Mouse (Mus musculus): ENCODE measurements around the gene Rfx1. TPM values are rescaled to one million over a fixed set of nuclear protein-coding genes. Genes with fewer than 3 reads are reported as not detected.

Gene Rfx1
- total and polyA plus RNA-seq, 3 experiments: 3.2 to 13.1 (median 10.8) TPM

DNA sequence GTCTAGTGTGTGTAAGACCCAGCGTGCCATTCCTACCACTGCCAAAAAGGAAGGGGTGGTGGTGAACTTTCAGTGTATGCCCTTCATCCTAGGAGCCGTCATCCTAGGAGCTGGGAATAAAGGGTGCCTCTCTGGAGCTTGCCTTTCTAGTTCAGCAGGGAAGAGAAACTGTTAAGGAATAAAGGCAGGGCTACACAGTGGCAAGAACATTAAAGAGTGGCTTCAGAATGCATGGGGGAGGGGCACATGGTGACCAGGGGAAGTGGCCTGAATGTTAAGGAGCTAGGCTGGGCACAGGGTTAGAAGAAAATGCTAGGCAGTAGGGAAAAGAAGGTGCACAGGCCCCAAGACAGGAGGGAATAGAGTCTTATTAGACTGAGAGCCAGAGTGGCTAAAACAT is 3.1 kb downstream of the Rfx1 start:
- no peak for DNase-seq (ENCODE audit: extremely low read depth)
- Histone ChIP-seq H3K9me3 (replicated peaks; ENCODE audit: low read length) (no peaks in the 10 kb centered on the region), H3K4me2 (ENCODE audit: insufficient read depth, low read depth, poor library complexity, severe bottlenecking) (no peak overlapping the region), H3K9ac (ENCODE audit: insufficient read depth, low read depth) (no peak overlapping the region), H3K36me3 (replicated peaks in 1 of 2; ENCODE audit: control insufficient read depth in 1 of 2, insufficient read depth in 1 of 2, low read length in 1 of 2) (peaks cover 10 to 37% of the 10 kb centered on the region in 2 experiments), H3K4me1 (ENCODE audit: control insufficient read depth in 1 of 2, insufficient read depth in 2 of 2) (peaks cover 16 to 51% of the 10 kb centered on the region in 2 experiments), H3K27ac (ENCODE audit: insufficient read depth, low read depth) (no peak overlapping the region), H3K4me3 (replicated peaks in 1 of 3; ENCODE audit: low read depth in 2 of 3, low read length in 2 of 3, poor library complexity in 1 of 3) (no peak overlapping the region), H3K27me3 (replicated peaks) (no peaks in the 10 kb centered on the region), H3K79me2 (replicated peaks; ENCODE audit: control insufficient read depth, extremely low read depth, insufficient read depth, poor library complexity, severe bottlenecking) (peaks cover 14% of the 10 kb centered on the region)
- dilution Hi-C loops (cut with MboI; ENCODE audit: extremely low pct_ligation_motif_present, extremely low pct_unique_long_range_greater_than_20kb, low sequenced_read_pairs) (no loop called here), in situ Hi-C loops (cut with MboI; ENCODE audit: low pct_ligation_motif_present, low pct_unique_long_range_greater_than_20kb, low sequenced_read_pairs) (no loop called here)
- TF ChIP-seq JUN (IDR thresholded peaks at IDR 0.05; ENCODE audit: insufficient read depth, low read depth, low read length) (no peak), MXI1 (IDR thresholded peaks at IDR 0.05; ENCODE audit: low read depth, low read length) (no peak), MYC (IDR thresholded peaks at IDR 0.05; ENCODE audit: low read depth, low read length) (no peak), SIN3A (IDR thresholded peaks at IDR 0.05; ENCODE audit: low read length) (no peak), NELFE (IDR thresholded peaks at IDR 0.05; ENCODE audit: low read depth, low read length) (no peak), GABPA (IDR thresholded peaks at IDR 0.05; ENCODE audit: insufficient replicate concordance, low read depth, low read length) (no peak), CTCF (conservative IDR thresholded peaks at IDR 0.05 in 1 of 2, IDR thresholded peaks at IDR 0.05 in 1 of 2; ENCODE audit: low read depth in 2 of 2, low read length in 2 of 2) (no peak)

DNA sequence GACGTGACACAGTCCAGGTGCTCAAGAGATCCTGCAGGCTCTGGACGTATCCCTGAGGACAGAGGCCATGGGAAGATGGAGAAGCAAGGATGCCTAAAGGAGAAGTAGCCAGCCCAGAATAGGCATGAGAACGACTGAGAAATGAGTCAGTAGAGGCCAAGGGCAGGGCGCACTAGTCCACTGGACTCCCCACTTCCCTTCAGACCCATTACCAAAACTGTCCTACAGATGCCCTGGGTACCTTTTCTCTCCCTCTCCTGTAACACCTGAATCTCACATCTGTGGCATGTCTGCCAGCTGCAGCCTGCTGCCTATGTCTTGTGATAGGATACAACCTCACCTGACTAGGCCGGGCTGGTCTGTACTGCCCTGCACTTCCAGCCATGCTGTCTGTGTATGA is 3.6 kb downstream of the Rfx1 start:
- Histone ChIP-seq H3K4me2 (ENCODE audit: insufficient read depth, low read depth, poor library complexity, severe bottlenecking) (no peak overlapping the region), H3K4me3 (replicated peaks in 1 of 3; ENCODE audit: low read depth in 2 of 3, low read length in 2 of 3, poor library complexity in 1 of 3) (no peak overlapping the region), H3K4me1 (ENCODE audit: control insufficient read depth in 1 of 2, insufficient read depth in 2 of 2) (peaks cover 16 to 46% of the 10 kb centered on the region in 2 experiments), H3K9ac (ENCODE audit: insufficient read depth, low read depth) (no peak overlapping the region), H3K9me3 (replicated peaks; ENCODE audit: low read length) (no peaks in the 10 kb centered on the region), H3K79me2 (replicated peaks; ENCODE audit: control insufficient read depth, extremely low read depth, insufficient read depth, poor library complexity, severe bottlenecking) (peaks cover 14% of the 10 kb centered on the region), H3K27ac (ENCODE audit: insufficient read depth, low read depth) (no peak overlapping the region), H3K36me3 (replicated peaks in 1 of 2; ENCODE audit: control insufficient read depth in 1 of 2, insufficient read depth in 1 of 2, low read length in 1 of 2) (peaks cover 14 to 42% of the 10 kb centered on the region in 2 experiments), H3K27me3 (replicated peaks) (no peaks in the 10 kb centered on the region)
- DNase-seq (ENCODE audit: extremely low read depth): no peak
- in situ Hi-C loops (cut with MboI; ENCODE audit: low pct_ligation_motif_present, low pct_unique_long_range_greater_than_20kb, low sequenced_read_pairs): no loop called here
- TF ChIP-seq NRF1 (IDR thresholded peaks at IDR 0.05; ENCODE audit: low read depth, low read length) (no peak), JUND (conservative IDR thresholded peaks at IDR 0.05; ENCODE audit: low read depth, low read length) (no peak), PAX5 (IDR thresholded peaks at IDR 0.05; ENCODE audit: low read length) (no peak), RCOR1 (conservative IDR thresholded peaks at IDR 0.05; ENCODE audit: low read depth, low read length) (no peak), ZKSCAN1 (IDR thresholded peaks at IDR 0.05; ENCODE audit: borderline replicate concordance, low read depth, low read length) (no peak)
- dilution Hi-C loops (cut with MboI; ENCODE audit: extremely low pct_ligation_motif_present, extremely low pct_unique_long_range_greater_than_20kb, low sequenced_read_pairs): no loop called here

DNA sequence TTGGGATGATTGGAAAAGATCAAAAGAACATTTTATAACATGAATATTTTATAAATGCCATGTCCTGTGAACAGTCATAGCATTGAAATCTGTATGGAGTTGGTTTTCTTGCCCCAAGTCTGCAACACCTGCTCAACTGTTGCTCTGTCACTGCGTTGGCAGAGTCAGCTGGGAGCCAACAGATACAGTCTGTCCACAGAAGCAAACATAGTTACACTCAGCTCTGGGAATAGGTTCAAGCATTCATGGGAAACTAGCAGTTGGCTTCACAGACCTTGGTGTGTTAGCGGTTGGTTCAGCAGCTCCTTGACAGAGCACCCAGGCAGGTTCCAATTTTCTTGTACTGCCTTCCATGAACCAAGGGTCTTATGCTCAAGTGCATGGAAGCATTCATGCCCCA is 4.0 kb downstream of the Rfx1 start:
- peaks cover 14 to 46% of the 10 kb centered on the region in 2 experiments for H3K36me3 ChIP-seq (replicated peaks in 1 of 2; ENCODE audit: control insufficient read depth in 1 of 2, insufficient read depth in 1 of 2, low read length in 1 of 2)
- no peak for DNase-seq (ENCODE audit: extremely low read depth)
- H3K9ac ChIP-seq (ENCODE audit: insufficient read depth, low read depth): no peak overlapping the region
- no peak overlapping the region for H3K27ac ChIP-seq (ENCODE audit: insufficient read depth, low read depth)
- H3K4me3 ChIP-seq (replicated peaks in 1 of 3; ENCODE audit: low read depth in 2 of 3, low read length in 2 of 3, poor library complexity in 1 of 3): no peak overlapping the region
- peaks cover 14% of the 10 kb centered on the region for H3K79me2 ChIP-seq (replicated peaks; ENCODE audit: control insufficient read depth, extremely low read depth, insufficient read depth, poor library complexity, severe bottlenecking)
- H3K4me1 ChIP-seq (ENCODE audit: control insufficient read depth in 1 of 2, insufficient read depth in 2 of 2): peaks cover 16 to 43% of the 10 kb centered on the region in 2 experiments
- H3K27me3 ChIP-seq (replicated peaks): no peaks in the 10 kb centered on the region
- dilution Hi-C loops (cut with MboI; ENCODE audit: extremely low pct_ligation_motif_present, extremely low pct_unique_long_range_greater_than_20kb, low sequenced_read_pairs): no loop called here
- no peak for TF ChIP-seq MEF2A (IDR thresholded peaks at IDR 0.05; ENCODE audit: borderline replicate concordance, low read depth, low read length)
- no peak for TF ChIP-seq PAX5 (IDR thresholded peaks at IDR 0.05; ENCODE audit: low read length)
- TF ChIP-seq ELF1 (IDR thresholded peaks at IDR 0.05; ENCODE audit: low read depth, low read length): no peak
- TF ChIP-seq MAZ (IDR thresholded peaks at IDR 0.05; ENCODE audit: low read depth, low read length): no peak
- TF ChIP-seq CHD1 (IDR thresholded peaks at IDR 0.05; ENCODE audit: low read depth, low read length): no peak
- TF ChIP-seq MAFK (IDR thresholded peaks at IDR 0.05; ENCODE audit: insufficient replicate concordance, low read length): no peak
- TF ChIP-seq E2F4 (IDR thresholded peaks at IDR 0.05; ENCODE audit: insufficient replicate concordance, low read depth, low read length): no peak
- no peak for TF ChIP-seq JUND (conservative IDR thresholded peaks at IDR 0.05; ENCODE audit: low read depth, low read length)
- TF ChIP-seq RAD21 (IDR thresholded peaks at IDR 0.05; ENCODE audit: low read depth, low read length): no peak
- TF ChIP-seq POLR2A (IDR thresholded peaks at IDR 0.05; ENCODE audit: low read depth, low read length): no peak
- no peak for TF ChIP-seq JUN (IDR thresholded peaks at IDR 0.05; ENCODE audit: insufficient read depth, low read depth, low read length)
- no peak for TF ChIP-seq POLR2AphosphoS2 (IDR thresholded peaks at IDR 0.05; ENCODE audit: low read depth, low read length)
- no peak for TF ChIP-seq USF2 (conservative IDR thresholded peaks at IDR 0.05; ENCODE audit: low read depth, low read length)
- TF ChIP-seq SMC3 (IDR thresholded peaks at IDR 0.05; ENCODE audit: low read depth, low read length): no peak
- no peak for TF ChIP-seq NELFE (IDR thresholded peaks at IDR 0.05; ENCODE audit: low read depth, low read length)
- H3K4me2 ChIP-seq (ENCODE audit: insufficient read depth, low read depth, poor library complexity, severe bottlenecking): no peak overlapping the region
- in situ Hi-C loops (cut with MboI; ENCODE audit: low pct_ligation_motif_present, low pct_unique_long_range_greater_than_20kb, low sequenced_read_pairs): no loop called here
- no peaks in the 10 kb centered on the region for H3K9me3 ChIP-seq (replicated peaks; ENCODE audit: low read length)

Measured in CH12.LX (cell line).